Mouse (Mus musculus) lung, adult 2 months (tissue): ENCODE measurements around the gene Mr1. TPM values are rescaled to one million over a fixed set of nuclear protein-coding genes. Genes with fewer than 3 reads are reported as not detected.

Experiments used
- DNase-seq: peaks from one replicate; pipeline ENCODE4 v3.0.0; 2022
- H3K4me1 ChIP-seq: fragments of 200-500 bp; 2 replicates; pipeline ENCODE4 v1.6.1; 2011; ENCODE audit warnings: low read length; ENCODE audit not compliant: control insufficient read depth, insufficient read depth
- H3K4me3 ChIP-seq: fragments of 200-500 bp; replicated peaks from 2 replicates; pipeline ENCODE3; 2011; ENCODE audit warnings: low read depth, mild to moderate bottlenecking, control low read depth, low read length; ENCODE audit errors: extremely low read depth
- CTCF ChIP-seq: fragments of 200-500 bp; IDR thresholded peaks from 2 replicates; pipeline ENCODE4 v1.5.1; 2011; ENCODE audit warnings: mild to moderate bottlenecking, low read length, control low read depth; ENCODE audit not compliant: insufficient read depth
- POLR2A ChIP-seq: fragments of 200-500 bp; IDR thresholded peaks from 2 replicates; pipeline ENCODE4 v1.6.1; 2011; ENCODE audit warnings: low read depth, mild to moderate bottlenecking, control low read depth, low read length, borderline replicate concordance; ENCODE audit errors: extremely low read depth
- WGBS: fragments of 180-500 bp; shearing (Covaris S2); methylation state at CpG from one replicate; pipeline ENCODE4 v1.1.7; 2018; 5-methylcytosine and 5-hydroxymethylcytosine counted together
- polyA plus RNA-seq: library from polyadenylated mRNA; depleted of rRNA; stranded (reverse); fragments of >200 nt; gene quantifications from 2 replicates; pipeline ENCODE4 v1.2.3, GENCODE M21; 2012

Gene Mr1
- polyA plus RNA-seq, 1 experiment: 11.1 TPM

- peaks cover 5% of the 10 kb centered on the region; the same call in 1 of the 2 replicates for H3K4me1 ChIP-seq
- 59% methylated on average over 4 of the region's 4 CpGs for WGBS
- no peak overlapping the region for H3K4me3 ChIP-seq
- TF ChIP-seq CTCF: no peak
- no peak for TF ChIP-seq POLR2A
- DNase-seq: no peak
Measured at GRCm38 (mm10) chr1:155112118-155112517, 34.5 kb downstream of the Mr1 start.

- DNase-seq: no peak
- TF ChIP-seq CTCF (no peak), POLR2A (no peak)
- WGBS: 80% methylated on average over 6 of the region's 6 CpGs
- Histone ChIP-seq H3K4me1 (peaks cover 5% of the 10 kb centered on the region; the same call in 1 of the 2 replicates), H3K4me3 (no peak overlapping the region)
Measured at GRCm38 (mm10) chr1:155111491-155111890, 35.1 kb downstream of the Mr1 start.

GRCm38 (mm10) chr1:155109387-155110350, 36.9 kb downstream of the Mr1 start:
- DNase-seq: no peak
- TF ChIP-seq CTCF (no peak), POLR2A (no peak)
- Histone ChIP-seq H3K4me1 (peaks cover 5% of the 10 kb centered on the region; the same call in 1 of the 2 replicates), H3K4me3 (no peak overlapping the region)
- WGBS: 32% methylated on average over 18 of the region's 18 CpGs

- peaks cover 5% of the 10 kb centered on the region; the same call in 1 of the 2 replicates for H3K4me1 ChIP-seq
- TF ChIP-seq POLR2A: no peak
- no peak for TF ChIP-seq CTCF
- 30% methylated on average over 4 of the region's 4 CpGs for WGBS
- no peak overlapping the region for H3K4me3 ChIP-seq
- no peak for DNase-seq
Measured at GRCm38 (mm10) chr1:155108412-155108811, 38.2 kb downstream of the Mr1 start.

- no peak for DNase-seq
- no peak for TF ChIP-seq POLR2A
- no peak for TF ChIP-seq CTCF
- 10% methylated on average over 5 of the region's 5 CpGs for WGBS
- no peak overlapping the region for H3K4me3 ChIP-seq
- H3K4me1 ChIP-seq: peaks cover 5% of the 10 kb centered on the region; the same call in 1 of the 2 replicates
Measured at GRCm38 (mm10) chr1:155107843-155108242, 38.8 kb downstream of the Mr1 start.

- TF ChIP-seq CTCF: no peak
- TF ChIP-seq POLR2A: no peak
- DNase-seq: no peak
- Histone ChIP-seq H3K4me3 (no peak overlapping the region), H3K4me1 (peaks cover 5% of the 10 kb centered on the region; the same call in 1 of the 2 replicates)
- 69% methylated on average over 1 of the region's 1 CpGs for WGBS
Measured at GRCm38 (mm10) chr1:155106310-155106709, 40.3 kb downstream of the Mr1 start.

GRCm38 (mm10) chr1:155103991-155104390, 42.6 kb downstream of the Mr1 start:
- Histone ChIP-seq H3K4me1 (peaks cover 5% of the 10 kb centered on the region; the same call in 1 of the 2 replicates), H3K4me3 (no peak overlapping the region)
- DNase-seq: no peak
- WGBS: 72% methylated on average over 5 of the region's 5 CpGs
- TF ChIP-seq CTCF: no peak
- no peak for TF ChIP-seq POLR2A

GRCm38 (mm10) chr1:155102631-155103030, 44.0 kb downstream of the Mr1 start:
- Histone ChIP-seq H3K4me1 (no peaks in the 10 kb centered on the region), H3K4me3 (no peak overlapping the region)
- TF ChIP-seq CTCF (no peak), POLR2A (no peak)
- DNase-seq: no peak
- WGBS: 82% methylated on average over 4 of the region's 4 CpGs

GRCm38 (mm10) chr1:155099280-155099848, 47.2 kb downstream of the Mr1 start, which contains the start of gene Ier5:
Gene Ier5 (minus strand): TSS chr1:155099636.
- peak; percentile 95 for DNase-seq
- peak; percentile 100 for TF ChIP-seq POLR2A
- no peak for TF ChIP-seq CTCF

More at GRCm38 (mm10) chr1:155099280-155099848, 47.2 kb downstream of the Mr1 start, which contains the start of gene Ier5:
- Histone ChIP-seq H3K4me1 (peaks cover 5% of the 10 kb centered on the region; the same call in 1 of the 2 replicates), H3K4me3 (peak within 1 kb of the TSS; percentile 95)
- WGBS: under 1% methylated on average over 40 of the region's 40 CpGs
